Mouse (Mus musculus) kidney, postnatal 4 days (tissue): ENCODE data around the gene Fthl17e.
A peak's percentile ranks its signal among the peaks of the same experiment; 100 is the strongest.
"Not testable (repeated sequence)": the region's sequence is repeated elsewhere in the genome, so short reads cannot be mapped to it uniquely, and the experiment has no call there.

Experiments used
- DNase-seq, 2 experiments: peaks; one replicate each; pipeline ENCODE4 v3.0.0; 2021; ENCODE audit warnings: mixed read lengths in 2 of 2

The Fthl17e gene

GRCm38 (mm10) chrX:9033193-9033592 is at the start of gene Fthl17e:
Fthl17e (plus strand) TSS chrX:9033493.
- not testable (repeated sequence) for DNase-seq

- not testable (repeated sequence) for DNase-seq
These were observed 46.6 kb upstream of the Fthl17e start, which contains the start of gene Fthl17d for GRCm38 (mm10) chrX:8986655-8987054. Fthl17d (minus strand) TSS chrX:8986755.

- no peak for DNase-seq
These were observed 17.2 kb upstream of the Fthl17e start for GRCm38 (mm10) chrX:9016079-9016478.

GRCm38 (mm10) chrX:9019481-9019880 is 13.8 kb upstream of the Fthl17e start:
- DNase-seq, result no peak

GRCm38 (mm10) chrX:9041611-9042010 is 8.3 kb downstream of the Fthl17e start:
- DNase-seq, result peak in 1 of 2 experiments; percentile 11

GRCm38 (mm10) chrX:9060952-9061351 is 27.7 kb downstream of the Fthl17e start:
- DNase-seq, result peak; percentile 76 to 91

- DNase-seq, result no peak
These were observed 28.8 kb downstream of the Fthl17e start for GRCm38 (mm10) chrX:9062101-9062500.

- DNase-seq, result not testable (repeated sequence)
These were observed 29.4 kb downstream of the Fthl17e start, which contains the start of gene Fthl17f for GRCm38 (mm10) chrX:9062715-9063114. Fthl17f (plus strand) TSS chrX:9063015.

- DNase-seq, result peak; percentile 70 to 86
These were observed 44.4 kb downstream of the Fthl17e start for GRCm38 (mm10) chrX:9077699-9078098.
